Mouse (Mus musculus): ENCODE results near the gene Cdk10. TPM values are rescaled to one million over a fixed set of nuclear protein-coding genes. Genes with fewer than 3 reads are reported as not detected.

Cdk10 gene
- polyA plus RNA-seq (2017; shearing (Covaris generic)): 10 to 100 TPM; 20.7 to 36.0 TPM

GRCm38 (mm10) chr8:123224278-123225266 lies at the start of gene Cdk10:
Cdk10 (plus strand) TSS chr8:123224842.

GRCm38 (mm10) chr8:123185566-123186409 lies 38.9 kb upstream of the Cdk10 start, which contains the start of gene Dpep1:
Dpep1 (plus strand) TSS chr8:123186242.

GRCm38 (mm10) chr8:123212321-123213117 lies 12.1 kb upstream of the Cdk10 start, which contains the start of the genes Chmp1a and Spata33:
Chmp1a (minus strand) TSS chr8:123212763.
Spata33 (plus strand) TSS chr8:123212832.

GRCm38 (mm10) chr8:123235520-123236497 lies 11.2 kb downstream of the Cdk10 start, which contains the start of gene Spata2l:
Spata2l (minus strand) TSS chr8:123236233.

GRCm38 (mm10) chr8:123254099-123254885 lies 29.6 kb downstream of the Cdk10 start, which contains the start of the genes Zfp276 and Vps9d1:
Zfp276 (plus strand) TSS chr8:123254195.
Vps9d1 (minus strand) TSS chr8:123254348.

Other genes with a start within 250 kb of the Cdk10 start
- gene Ankrd11, start 182.6 kb upstream of the Cdk10 start, polyA plus RNA-seq (2017; shearing (Covaris generic)): 100 to 1,000 TPM; 238 to 239 TPM
- 10 to 100 TPM; 68.7 to 93.1 TPM for gene Spg7, start 161.9 kb upstream of the Cdk10 start, polyA plus RNA-seq (2017; shearing (Covaris generic))
- 100 to 1,000 TPM; 658 to 852 TPM for gene Rpl13, start 122.5 kb upstream of the Cdk10 start, polyA plus RNA-seq (2017; shearing (Covaris generic))
- 10 to 100 TPM in 1 of 2 experiments, 1 to 10 TPM in 1; 4.6 to 23.6 TPM for gene Cpne7, start 107.5 kb upstream of the Cdk10 start, polyA plus RNA-seq (2017; shearing (Covaris generic))
- 1 to 10 TPM in 1 of 2 experiments, under 1 TPM in 1; 0.19 to 3.3 TPM for gene Sult5a1, start 66.5 kb upstream of the Cdk10 start, polyA plus RNA-seq (2017; shearing (Covaris generic))
- 1 to 10 TPM in 1 of 2 experiments, under 1 TPM in 1; 0.20 to 1.2 TPM for gene Dpep1, start 38.6 kb upstream of the Cdk10 start, polyA plus RNA-seq (2017; shearing (Covaris generic))
- 100 to 1,000 TPM; 175 to 188 TPM for gene Chmp1a, start 12.1 kb upstream of the Cdk10 start, polyA plus RNA-seq (2017; shearing (Covaris generic))
- gene Spata33, start 12.0 kb upstream of the Cdk10 start, polyA plus RNA-seq (2017; shearing (Covaris generic)): 1 to 10 TPM in 1 of 2 experiments, not detected in 1; 2.7 TPM
- 10 to 100 TPM; 11.6 to 15.1 TPM for gene Spata2l, start 11.4 kb downstream of the Cdk10 start, polyA plus RNA-seq (2017; shearing (Covaris generic))
- 10 to 100 TPM; 36.0 to 52.2 TPM for gene Zfp276, start 29.4 kb downstream of the Cdk10 start, polyA plus RNA-seq (2017; shearing (Covaris generic))
- 10 to 100 TPM; 26.5 to 35.1 TPM for gene Vps9d1, start 29.5 kb downstream of the Cdk10 start, polyA plus RNA-seq (2017; shearing (Covaris generic))
- 10 to 100 TPM in 1 of 2 experiments, 1 to 10 TPM in 1; 7.3 to 13.6 TPM for gene Fanca, start 93.7 kb downstream of the Cdk10 start, polyA plus RNA-seq (2017; shearing (Covaris generic))
- under 1 TPM in 1 of 2 experiments, not detected in 1; 0.12 TPM for gene Spire2, start 107.9 kb downstream of the Cdk10 start, polyA plus RNA-seq (2017; shearing (Covaris generic))
- 100 to 1,000 TPM; 239 to 260 TPM for gene Tcf25, start 148.9 kb downstream of the Cdk10 start, polyA plus RNA-seq (2017; shearing (Covaris generic))
- 1 to 10 TPM in 1 of 2 experiments, under 1 TPM in 1; 0.23 to 3.6 TPM for gene Mc1r, start 182.3 kb downstream of the Cdk10 start, polyA plus RNA-seq (2017; shearing (Covaris generic))
- gene Tubb3, start 186.6 kb downstream of the Cdk10 start, polyA plus RNA-seq (2017; shearing (Covaris generic)): 1 to 10 TPM in 1 of 2 experiments, under 1 TPM in 1; 0.36 to 1.8 TPM
- 10 to 100 TPM; 12.2 to 14.4 TPM for gene Def8, start 198.7 kb downstream of the Cdk10 start, polyA plus RNA-seq (2017; shearing (Covaris generic))